Mouse (Mus musculus) olfactory bulb, adult 2 months (tissue): ENCODE measurements around the gene Pstpip1.

Experiments
- CTCF ChIP-seq: fragments of 200-500 bp; IDR thresholded peaks from 2 replicates; pipeline ENCODE4 v1.5.1; 2012; ENCODE audit warnings: low read depth, mild to moderate bottlenecking, low read length, moderate library complexity; ENCODE audit not compliant: insufficient read depth
- POLR2A ChIP-seq: fragments of 200-500 bp; IDR thresholded peaks from 2 replicates; pipeline ENCODE4 v1.6.1; 2012; ENCODE audit warnings: mild to moderate bottlenecking, low read depth, low read length, moderate library complexity; ENCODE audit not compliant: insufficient read depth

- TF ChIP-seq CTCF = no peak
- TF ChIP-seq POLR2A = no peak
Observed at GRCm38 (mm10) chr9:56165377-56165776, 75.6 kb downstream of the Pstpip1 start, which contains the start of gene Tspan3.
